Mouse (Mus musculus): Measurements from ENCODE around the gene Macf1.

DNA sequence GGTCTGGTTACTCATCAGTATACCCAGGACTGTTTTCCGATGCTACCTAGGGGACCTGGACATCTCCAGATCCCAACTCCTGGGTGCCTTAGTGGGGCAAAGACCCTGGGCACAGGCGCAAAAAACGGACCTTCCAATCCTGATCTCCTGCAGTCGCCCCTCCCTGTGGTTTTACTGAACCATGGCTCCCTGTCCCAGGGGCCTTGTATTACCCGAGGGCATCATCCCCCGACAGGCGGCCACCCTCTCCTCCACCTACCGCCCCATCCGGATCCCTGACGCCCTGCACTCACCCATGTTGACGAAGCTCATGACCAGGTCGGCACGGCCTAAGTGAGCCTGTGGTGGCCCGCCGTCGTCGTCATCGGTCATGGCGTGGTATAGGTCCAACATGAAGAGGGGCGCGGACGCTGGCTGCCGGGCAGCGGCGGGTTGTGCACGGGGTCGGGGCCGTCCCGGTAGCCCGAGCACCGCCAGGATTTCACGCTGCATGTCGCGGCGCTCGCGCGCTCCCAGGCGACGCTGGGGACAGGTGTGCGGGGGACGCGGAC is 342.0 kb downstream of the Macf1 start:
- TF ChIP-seq SRF (IDR thresholded peaks at IDR 0.05; ENCODE audit: control insufficient read depth, insufficient read length, low read depth) (no peak), POLR2AphosphoS2 (IDR thresholded peaks at IDR 0.05; ENCODE audit: insufficient read length, low read depth) (no peak), MAX (IDR thresholded peaks at IDR 0.05; ENCODE audit: low read depth) (no peak), REST (IDR thresholded peaks at IDR 0.05; ENCODE audit: insufficient read depth, insufficient read length) (no peak), TCF3 (IDR thresholded peaks at IDR 0.05; ENCODE audit: insufficient read length, low read depth) (no peak), POLR2A (IDR thresholded peaks at IDR 0.05; ENCODE audit: insufficient read length, low read depth) (no peak), MYOD1 (IDR thresholded peaks at IDR 0.05; ENCODE audit: control insufficient read depth in 1 of 3, insufficient read length in 2 of 3, low read depth in 2 of 3) (no peak), MYOG (IDR thresholded peaks at IDR 0.05; ENCODE audit: control insufficient read depth in 1 of 3, insufficient read depth in 1 of 3, insufficient read length in 2 of 3, low read depth in 2 of 3) (no peak), TCF12 (IDR thresholded peaks at IDR 0.05; ENCODE audit: insufficient read depth, poor library complexity, severe bottlenecking) (no peak), E2F4 (IDR thresholded peaks at IDR 0.05; ENCODE audit: insufficient read depth) (no peak), CEBPB (IDR thresholded peaks at IDR 0.05; ENCODE audit: insufficient read depth, poor library complexity, severe bottlenecking) (no peak)
